Mouse (Mus musculus): ENCODE measurements around the gene Oprm1. TPM values are rescaled to one million over a fixed set of nuclear protein-coding genes. Genes with fewer than 3 reads are reported as not detected.

Oprm1 gene
- 0.68 and 0.82 TPM in 2 replicates for polyA plus RNA-seq (2015; fragmentation: Nextera tagmentation; extraction: Ambion mirVana)

- WGBS: 94% methylated on average over 3 of the region's 3 CpGs
Measured at GRCm38 (mm10) chr10:6758206-6758605, at the start of gene Oprm1. TSS of gene Oprm1 (plus strand) at chr10:6758506.

GRCm38 (mm10) chr10:6717181-6717948 lies 40.9 kb upstream of the Oprm1 start:
- no peaks in the 10 kb centered on the region for H3K27me3 ChIP-seq
- H3K4me1 ChIP-seq (replicated peaks): no peaks in the 10 kb centered on the region
- no peaks in the 10 kb centered on the region for H3K9me3 ChIP-seq
- H3K9ac ChIP-seq (replicated peaks): no peak overlapping the region
- no peak overlapping the region for H3K4me3 ChIP-seq (replicated peaks)
- no peak for ATAC-seq
- H3K27ac ChIP-seq: no peak overlapping the region
- no peak overlapping the region for H3K4me2 ChIP-seq (replicated peaks)
- WGBS: 87% methylated on average over 4 of the region's 4 CpGs
- no peaks in the 10 kb centered on the region for H3K36me3 ChIP-seq

More at GRCm38 (mm10) chr10:6758206-6758605, at the start of gene Oprm1:
- Histone ChIP-seq H3K27ac (no peak within 1 kb of the TSS), H3K4me1 (replicated peaks) (no peaks in the 10 kb centered on the region), H3K27me3 (no peaks in the 10 kb centered on the region), H3K36me3 (no peaks in the 10 kb centered on the region), H3K9me3 (no peaks in the 10 kb centered on the region), H3K4me3 (replicated peaks) (no peak within 1 kb of the TSS), H3K9ac (replicated peaks) (no peak within 1 kb of the TSS), H3K4me2 (replicated peaks) (no peak within 1 kb of the TSS)
- ATAC-seq: no peak

GRCm38 (mm10) chr10:6723765-6724164 lies 34.5 kb upstream of the Oprm1 start:
- ATAC-seq: no peak
- Histone ChIP-seq H3K27ac (no peak overlapping the region), H3K4me3 (replicated peaks) (no peak overlapping the region), H3K4me1 (replicated peaks) (no peaks in the 10 kb centered on the region), H3K27me3 (no peaks in the 10 kb centered on the region), H3K4me2 (replicated peaks) (no peak overlapping the region), H3K9me3 (no peaks in the 10 kb centered on the region), H3K9ac (replicated peaks) (no peak overlapping the region), H3K36me3 (no peaks in the 10 kb centered on the region)
- 84% methylated on average over 1 of the region's 1 CpGs for WGBS

GRCm38 (mm10) chr10:6728469-6728868 lies 29.8 kb upstream of the Oprm1 start:
- no peaks in the 10 kb centered on the region for H3K36me3 ChIP-seq
- no peaks in the 10 kb centered on the region for H3K27me3 ChIP-seq
- H3K4me1 ChIP-seq (replicated peaks): no peaks in the 10 kb centered on the region
- H3K27ac ChIP-seq: no peak overlapping the region
- H3K9me3 ChIP-seq: no peaks in the 10 kb centered on the region
- ATAC-seq: no peak
- no peak overlapping the region for H3K9ac ChIP-seq (replicated peaks)
- H3K4me3 ChIP-seq (replicated peaks): no peak overlapping the region
- no peak overlapping the region for H3K4me2 ChIP-seq (replicated peaks)
- 97% methylated on average over 3 of the region's 3 CpGs for WGBS

- H3K9ac ChIP-seq (replicated peaks): no peak overlapping the region
- no peak for ATAC-seq
- H3K4me3 ChIP-seq (replicated peaks): no peak overlapping the region
- no peak overlapping the region for H3K4me2 ChIP-seq (replicated peaks)
- H3K4me1 ChIP-seq (replicated peaks): no peaks in the 10 kb centered on the region
- H3K9me3 ChIP-seq: no peaks in the 10 kb centered on the region
- no peak overlapping the region for H3K27ac ChIP-seq
- no peaks in the 10 kb centered on the region for H3K36me3 ChIP-seq
- H3K27me3 ChIP-seq: no peaks in the 10 kb centered on the region
- 95% methylated on average over 5 of the region's 5 CpGs for WGBS
Measured at GRCm38 (mm10) chr10:6753375-6753774, 4.9 kb upstream of the Oprm1 start.

- Histone ChIP-seq H3K4me3 (replicated peaks) (no peak within 1 kb of the TSS), H3K4me1 (replicated peaks) (no peaks in the 10 kb centered on the region), H3K36me3 (no peaks in the 10 kb centered on the region), H3K27me3 (no peaks in the 10 kb centered on the region), H3K9me3 (no peaks in the 10 kb centered on the region), H3K9ac (replicated peaks) (no peak within 1 kb of the TSS), H3K27ac (no peak within 1 kb of the TSS), H3K4me2 (replicated peaks) (no peak within 1 kb of the TSS)
- ATAC-seq: no peak
- WGBS: 92% methylated on average over 2 of the region's 2 CpGs
Measured at GRCm38 (mm10) chr10:6761287-6761811, 3.0 kb downstream of the Oprm1 start, which contains the start of gene Gm10945. TSS of gene Gm10945 (minus strand) at chr10:6761761.

- Histone ChIP-seq H3K27me3 (peaks cover 3% of the 10 kb centered on the region; the same call in 1 of the 2 replicates), H3K4me2 (replicated peaks) (peak overlapping the region; percentile 58), H3K36me3 (no peaks in the 10 kb centered on the region), H3K9me3 (no peaks in the 10 kb centered on the region), H3K4me3 (replicated peaks) (peak overlapping the region; percentile 36), H3K4me1 (replicated peaks) (peaks cover 3% of the 10 kb centered on the region; the same call in 1 of the 2 replicates), H3K9ac (replicated peaks) (peak overlapping the region; percentile 53), H3K27ac (no peak overlapping the region)
- ATAC-seq: peak; percentile 91
- WGBS: 4% methylated on average over 25 of the region's 25 CpGs
Measured at GRCm38 (mm10) chr10:6788517-6789237, 30.4 kb downstream of the Oprm1 start.

- Histone ChIP-seq H3K27me3 (peaks cover 3% of the 10 kb centered on the region; the same call in 1 of the 2 replicates), H3K4me3 (replicated peaks) (no peak overlapping the region), H3K27ac (no peak overlapping the region), H3K36me3 (no peaks in the 10 kb centered on the region), H3K4me1 (replicated peaks) (peaks cover 3% of the 10 kb centered on the region; the same call in 1 of the 2 replicates), H3K9me3 (no peaks in the 10 kb centered on the region), H3K9ac (replicated peaks) (no peak overlapping the region), H3K4me2 (replicated peaks) (no peak overlapping the region)
- no peak for ATAC-seq
Measured at GRCm38 (mm10) chr10:6790226-6790625, 31.9 kb downstream of the Oprm1 start.

- WGBS: 9% methylated on average over 1 of the region's 1 CpGs
- H3K4me1 ChIP-seq (replicated peaks): no peaks in the 10 kb centered on the region
Measured at GRCm38 (mm10) chr10:6820626-6821025, 62.3 kb downstream of the Oprm1 start.

GRCm38 (mm10) chr10:6842225-6842624 lies 83.9 kb downstream of the Oprm1 start:
- Histone ChIP-seq H3K36me3 (no peaks in the 10 kb centered on the region), H3K4me2 (replicated peaks) (no peak overlapping the region), H3K4me3 (replicated peaks) (no peak overlapping the region), H3K4me1 (replicated peaks) (no peaks in the 10 kb centered on the region), H3K27me3 (no peaks in the 10 kb centered on the region), H3K27ac (no peak overlapping the region), H3K9ac (replicated peaks) (no peak overlapping the region), H3K9me3 (no peaks in the 10 kb centered on the region)
- WGBS: 67% methylated on average over 1 of the region's 1 CpGs
- no peak for ATAC-seq

More at GRCm38 (mm10) chr10:6820626-6821025, 62.3 kb downstream of the Oprm1 start:
- Histone ChIP-seq H3K4me2 (replicated peaks) (no peak overlapping the region), H3K4me3 (replicated peaks) (no peak overlapping the region), H3K27ac (no peak overlapping the region), H3K36me3 (no peaks in the 10 kb centered on the region), H3K27me3 (no peaks in the 10 kb centered on the region), H3K9me3 (no peaks in the 10 kb centered on the region), H3K9ac (replicated peaks) (no peak overlapping the region)
- ATAC-seq: no peak

GRCm38 (mm10) chr10:6846283-6846682 lies 88.0 kb downstream of the Oprm1 start:
- Histone ChIP-seq H3K4me3 (replicated peaks) (no peak overlapping the region), H3K9me3 (no peaks in the 10 kb centered on the region), H3K4me1 (replicated peaks) (0 out of 2 replicates have a peak, but pooled peaks cover 5% of the 10 kb centered on the region), H3K36me3 (no peaks in the 10 kb centered on the region), H3K27ac (no peak overlapping the region), H3K4me2 (replicated peaks) (no peak overlapping the region), H3K27me3 (no peaks in the 10 kb centered on the region), H3K9ac (replicated peaks) (no peak overlapping the region)
- ATAC-seq: no peak
- WGBS: 69% methylated on average over 1 of the region's 1 CpGs

- Histone ChIP-seq H3K9me3 (no peaks in the 10 kb centered on the region), H3K27ac (no peak overlapping the region), H3K27me3 (no peaks in the 10 kb centered on the region), H3K4me3 (replicated peaks) (no peak overlapping the region), H3K36me3 (no peaks in the 10 kb centered on the region), H3K4me1 (replicated peaks) (0 out of 2 replicates have a peak, but pooled peaks cover 5% of the 10 kb centered on the region), H3K4me2 (replicated peaks) (no peak overlapping the region), H3K9ac (replicated peaks) (no peak overlapping the region)
- 45% methylated on average over 7 of the region's 7 CpGs for WGBS
- peak; percentile 30; the same call in 1 of the 2 replicates for ATAC-seq
Measured at GRCm38 (mm10) chr10:6848162-6848754, 90.0 kb downstream of the Oprm1 start.
